In genomic region chr13:55692535-55693242, GRCm38 (mm10) we compare ENCODE assay signal across 8 mouse cellular contexts. TPM values are rescaled to one million over a fixed set of nuclear protein-coding genes. Genes with fewer than 3 reads are reported as not detected.
DNase-seq lines count a peak whose midpoint lies in the region; ATAC-seq and TF ChIP-seq lines count a peak whose summit lies in the region.

TSS of gene B230219D22Rik (plus strand) at chr13:55693124.

- peak within 1 kb of the TSS; percentile 100 for H3K9ac ChIP-seq in embryonic facial prominence, embryonic 14.5 days (ENCODE audit: low read depth, low read length)
- peak within 1 kb of the TSS; percentile 100 for H3K9ac ChIP-seq in limb, embryonic 14.5 days (ENCODE audit: low read depth, low read length, severe bottlenecking)
- peak within 1 kb of the TSS; percentile 100 for H3K9ac ChIP-seq in midbrain, postnatal 0 days (replicated peaks; ENCODE audit: low read length, poor library complexity, severe bottlenecking)

- peak within 1 kb of the TSS; percentile 100 for H3K4me3 ChIP-seq in embryonic facial prominence, embryonic 14.5 days (ENCODE audit: low read depth, low read length)
- peak within 1 kb of the TSS; percentile 96 for H3K4me3 ChIP-seq in limb, embryonic 14.5 days (replicated peaks; ENCODE audit: low read length)
- H3K4me3 ChIP-seq in midbrain, postnatal 0 days (ENCODE audit: low read depth, low read length), result peak within 1 kb of the TSS; percentile 96

- peak; percentile 48 for TF ChIP-seq CTCF in midbrain, postnatal 0 days (IDR thresholded peaks at IDR 0.05)

- peak; percentile 98 for TF ChIP-seq POLR2A in limb, embryonic 14.5 days (IDR thresholded peaks at IDR 0.05; ENCODE audit: borderline replicate concordance, extremely low read depth, insufficient read depth, insufficient read length)

- no peaks in the 10 kb centered on the region for H3K9me3 ChIP-seq in embryonic facial prominence, embryonic 14.5 days (ENCODE audit: control insufficient read depth, low read length)
- no peaks in the 10 kb centered on the region for H3K9me3 ChIP-seq in limb, embryonic 14.5 days (ENCODE audit: control insufficient read depth, low read length)
- H3K9me3 ChIP-seq in midbrain, postnatal 0 days (ENCODE audit: low read length), result no peaks in the 10 kb centered on the region

- 2% methylated on average over 30 of the region's 51 CpGs for WGBS in embryonic facial prominence, embryonic 14.5 days
- WGBS in limb, embryonic 14.5 days, result 6% methylated on average over 13 of the region's 51 CpGs
- 4% methylated on average over 41 of the region's 51 CpGs for WGBS in midbrain, postnatal 0 days

- peak; percentile 91 for DNase-seq in 3T3-L1 (ENCODE audit: low read depth, low spot score)
- peak; percentile 80 to 84 for DNase-seq in adrenal gland, postnatal 4 days (ENCODE audit: low spot score in 2 of 2)
- DNase-seq in embryonic facial prominence, embryonic 14.5 days (ENCODE audit: low spot score), result peak; percentile 95
- peak; percentile 80 for DNase-seq in heart, adult 8-10 months (ENCODE audit: low spot score)
- DNase-seq in kidney, adult 9 months, result peak; percentile 89
- peak; percentile 92 for DNase-seq in limb, embryonic 14.5 days (ENCODE audit: low spot score)
- DNase-seq in midbrain, postnatal 0 days (ENCODE audit: low spot score), result peak; percentile 96
- peak; percentile 83 to 88 for DNase-seq in spleen, postnatal 14 days (ENCODE audit: low spot score in 2 of 2)

- H3K27me3 ChIP-seq in embryonic facial prominence, embryonic 14.5 days (replicated peaks; ENCODE audit: control insufficient read depth, insufficient read depth, low read length), result no peaks in the 10 kb centered on the region
- no peaks in the 10 kb centered on the region for H3K27me3 ChIP-seq in limb, embryonic 14.5 days (ENCODE audit: control insufficient read depth, insufficient read depth, low read length)
- H3K27me3 ChIP-seq in midbrain, postnatal 0 days (ENCODE audit: insufficient read depth, low read length), result no peaks in the 10 kb centered on the region

- peaks cover 15% of the 10 kb centered on the region for H3K4me1 ChIP-seq in embryonic facial prominence, embryonic 14.5 days (ENCODE audit: control insufficient read depth, insufficient read depth, low read length)
- peaks cover 11% of the 10 kb centered on the region; the same call in 1 of the 2 replicates for H3K4me1 ChIP-seq in limb, embryonic 14.5 days (ENCODE audit: control insufficient read depth, insufficient read depth, low read length)
- H3K4me1 ChIP-seq in midbrain, postnatal 0 days (ENCODE audit: insufficient read depth, low read length), result peaks cover 11% of the 10 kb centered on the region

- H3K4me2 ChIP-seq in embryonic facial prominence, embryonic 14.5 days (ENCODE audit: low read depth, low read length), result peak within 1 kb of the TSS; percentile 81
- H3K4me2 ChIP-seq in limb, embryonic 14.5 days (replicated peaks; ENCODE audit: low read depth, low read length, severe bottlenecking), result peak within 1 kb of the TSS; percentile 57
- H3K4me2 ChIP-seq in midbrain, postnatal 0 days (ENCODE audit: low read depth, low read length, poor library complexity, severe bottlenecking), result peak within 1 kb of the TSS; percentile 71

- H3K36me3 ChIP-seq in embryonic facial prominence, embryonic 14.5 days (ENCODE audit: control insufficient read depth, insufficient read depth, low read length), result no peaks in the 10 kb centered on the region
- H3K36me3 ChIP-seq in limb, embryonic 14.5 days (ENCODE audit: control insufficient read depth, insufficient read depth, low read length), result no peaks in the 10 kb centered on the region
- no peaks in the 10 kb centered on the region for H3K36me3 ChIP-seq in midbrain, postnatal 0 days (ENCODE audit: insufficient read depth, low read length)

- peak within 1 kb of the TSS; percentile 98 for H3K27ac ChIP-seq in embryonic facial prominence, embryonic 14.5 days (replicated peaks; ENCODE audit: low read depth, low read length)
- H3K27ac ChIP-seq in limb, embryonic 14.5 days (replicated peaks; ENCODE audit: low read depth, low read length), result peak within 1 kb of the TSS; percentile 98
- H3K27ac ChIP-seq in midbrain, postnatal 0 days (ENCODE audit: low read depth, low read length), result peak within 1 kb of the TSS; percentile 98

- ATAC-seq in embryonic facial prominence, embryonic 14.5 days (ENCODE audit: low read depth), result peak; percentile 98
- peak; percentile 97 for ATAC-seq in limb, embryonic 14.5 days (ENCODE audit: low FRiP score, low read depth)
- peak; percentile 98 for ATAC-seq in midbrain, postnatal 0 days (ENCODE audit: low FRiP score)

RNA-seq across cellular contexts. Expression of gene B230219D22Rik, which starts in this region (rescaled TPM):
- total RNA-seq in adrenal gland, postnatal 4 days (2021), result 10 to 100 TPM; 64.5 to 66.0 TPM
- polyA plus RNA-seq in embryonic facial prominence, embryonic 14.5 days (2014; fragmentation: Nextera tagmentation; extraction: Ambion mirVana), result 57.5 and 60.8 TPM in 2 replicates
- 10 to 100 TPM; 37.8 to 39.8 (median 39.2) TPM for total RNA-seq in heart, adult 8-10 months (2022)
- polyA plus RNA-seq in limb, embryonic 14.5 days (2012; rRNA removed), result 75.9 and 87.5 TPM in 2 replicates
- polyA plus RNA-seq in limb, embryonic 14.5 days (2014; fragmentation: Nextera tagmentation; extraction: Ambion mirVana), result 60.7 and 67.8 TPM in 2 replicates
- 164 and 177 TPM in 2 replicates for total RNA-seq in midbrain, postnatal 0 days (2014; rRNA removed)
- 58.4 and 62.8 TPM in 2 replicates for polyA plus RNA-seq in midbrain, postnatal 0 days (2015; fragmentation: Nextera tagmentation; extraction: Ambion mirVana)

Comparison
In these comparisons a context has a peak if more than half of its experiments do, and no peak if none do; other contexts are left out.
1. Peak in every context shown above with its lines: DNase-seq, ATAC-seq, H3K4me3 ChIP-seq and H3K27ac ChIP-seq.